Mouse (Mus musculus): ENCODE results near the gene Sympk. TPM values are rescaled to one million over a fixed set of nuclear protein-coding genes. Genes with fewer than 3 reads are reported as not detected.
"Not testable (repeated sequence)": the region's sequence is repeated elsewhere in the genome, so short reads cannot be mapped to it uniquely, and the experiment has no call there.

Gene Sympk
- total and polyA plus RNA-seq, 2 experiments, result 21.5 to 46.9 TPM

- Histone ChIP-seq H3K36me3 (ENCODE audit: control insufficient read depth, insufficient read depth, low read length) (no peaks in the 10 kb centered on the region), H3K27ac (replicated peaks; ENCODE audit: insufficient read depth, low read depth, low read length) (no peak overlapping the region), H3K27me3 (ENCODE audit: control insufficient read depth, insufficient read depth, low read length) (peaks cover 14% of the 10 kb centered on the region), H3K4me1 (ENCODE audit: control insufficient read depth, insufficient read depth, low read length) (no peaks in the 10 kb centered on the region), H3K9ac (ENCODE audit: low read depth, low read length) (no peak overlapping the region), H3K4me3 (ENCODE audit: insufficient read depth, low read depth, low read length) (no peak overlapping the region), H3K79me2 (ENCODE audit: control insufficient read depth, insufficient read depth, low read length) (no peaks in the 10 kb centered on the region)
- no peak for DNase-seq (ENCODE audit: extremely low read depth, low read depth, low spot score)
- no peak for TF ChIP-seq CTCF (IDR thresholded peaks at IDR 0.05; ENCODE audit: low read depth, low read length)
- no peak for TF ChIP-seq POLR2A (IDR thresholded peaks at IDR 0.05; ENCODE audit: extremely low read depth, insufficient read depth, low read length)
- 54% methylated on average over 12 of the region's 14 CpGs for WGBS
Measured at GRCm38 (mm10) chr7:19067935-19068334, 43.8 kb downstream of the Sympk start.

GRCm38 (mm10) chr7:19068707-19069106 lies 44.5 kb downstream of the Sympk start:
- DNase-seq (ENCODE audit: extremely low read depth, low read depth, low spot score), result peak; percentile 57
- H3K4me1 ChIP-seq (ENCODE audit: control insufficient read depth, insufficient read depth, low read length), result no peaks in the 10 kb centered on the region
- H3K9ac ChIP-seq (ENCODE audit: low read depth, low read length), result no peak overlapping the region
- WGBS, result 0% methylated on average over 2 of the region's 2 CpGs
- peaks cover 14% of the 10 kb centered on the region for H3K27me3 ChIP-seq (ENCODE audit: control insufficient read depth, insufficient read depth, low read length)
- no peaks in the 10 kb centered on the region for H3K36me3 ChIP-seq (ENCODE audit: control insufficient read depth, insufficient read depth, low read length)
- no peak overlapping the region for H3K4me3 ChIP-seq (ENCODE audit: insufficient read depth, low read depth, low read length)
- TF ChIP-seq CTCF (IDR thresholded peaks at IDR 0.05; ENCODE audit: low read depth, low read length) (peak; percentile 73; the same call in 1 of the 2 replicates), POLR2A (IDR thresholded peaks at IDR 0.05; ENCODE audit: extremely low read depth, insufficient read depth, low read length) (no peak)
- no peaks in the 10 kb centered on the region for H3K79me2 ChIP-seq (ENCODE audit: control insufficient read depth, insufficient read depth, low read length)
- H3K27ac ChIP-seq (replicated peaks; ENCODE audit: insufficient read depth, low read depth, low read length), result no peak overlapping the region

- Histone ChIP-seq H3K4me3 (ENCODE audit: insufficient read depth, low read depth, low read length) (no peak overlapping the region), H3K4me1 (ENCODE audit: control insufficient read depth, insufficient read depth, low read length) (no peaks in the 10 kb centered on the region), H3K36me3 (ENCODE audit: control insufficient read depth, insufficient read depth, low read length) (no peaks in the 10 kb centered on the region), H3K9ac (ENCODE audit: low read depth, low read length) (no peak overlapping the region), H3K27me3 (ENCODE audit: control insufficient read depth, insufficient read depth, low read length) (peaks cover 14% of the 10 kb centered on the region), H3K27ac (replicated peaks; ENCODE audit: insufficient read depth, low read depth, low read length) (no peak overlapping the region), H3K79me2 (ENCODE audit: control insufficient read depth, insufficient read depth, low read length) (no peaks in the 10 kb centered on the region)
- no peak for DNase-seq (ENCODE audit: extremely low read depth, low read depth, low spot score)
- WGBS, result 59% methylated on average over 3 of the region's 3 CpGs
- peak; percentile 70 for TF ChIP-seq CTCF (IDR thresholded peaks at IDR 0.05; ENCODE audit: low read depth, low read length)
- TF ChIP-seq POLR2A (IDR thresholded peaks at IDR 0.05; ENCODE audit: extremely low read depth, insufficient read depth, low read length), result no peak
Measured at GRCm38 (mm10) chr7:19069500-19069899, 45.3 kb downstream of the Sympk start.

- not testable (repeated sequence) for H3K27me3 ChIP-seq (ENCODE audit: control insufficient read depth, insufficient read depth, low read length); DNase-seq (ENCODE audit: extremely low read depth, low read depth, low spot score); H3K27ac ChIP-seq (replicated peaks; ENCODE audit: insufficient read depth, low read depth, low read length); H3K9ac ChIP-seq (ENCODE audit: low read depth, low read length); H3K4me1 ChIP-seq (ENCODE audit: control insufficient read depth, insufficient read depth, low read length); H3K36me3 ChIP-seq (ENCODE audit: control insufficient read depth, insufficient read depth, low read length); H3K4me3 ChIP-seq (ENCODE audit: insufficient read depth, low read depth, low read length); H3K79me2 ChIP-seq (ENCODE audit: control insufficient read depth, insufficient read depth, low read length)
- WGBS, result 54% methylated on average over 3 of the region's 3 CpGs
Measured at GRCm38 (mm10) chr7:19071024-19071423, 46.8 kb downstream of the Sympk start.

GRCm38 (mm10) chr7:19073504-19073903 lies 49.3 kb downstream of the Sympk start:
- no peak for DNase-seq (ENCODE audit: extremely low read depth, low read depth, low spot score)
- H3K4me1 ChIP-seq (ENCODE audit: control insufficient read depth, insufficient read depth, low read length), result peaks cover 10% of the 10 kb centered on the region
- H3K4me3 ChIP-seq (ENCODE audit: insufficient read depth, low read depth, low read length), result no peak overlapping the region
- H3K79me2 ChIP-seq (ENCODE audit: control insufficient read depth, insufficient read depth, low read length), result no peaks in the 10 kb centered on the region
- no peak overlapping the region for H3K27ac ChIP-seq (replicated peaks; ENCODE audit: insufficient read depth, low read depth, low read length)
- H3K9ac ChIP-seq (ENCODE audit: low read depth, low read length), result no peak overlapping the region
- WGBS, result 86% methylated on average over 9 of the region's 9 CpGs
- H3K36me3 ChIP-seq (ENCODE audit: control insufficient read depth, insufficient read depth, low read length), result no peaks in the 10 kb centered on the region
- TF ChIP-seq CTCF (IDR thresholded peaks at IDR 0.05; ENCODE audit: low read depth, low read length) (peak; percentile 79), POLR2A (IDR thresholded peaks at IDR 0.05; ENCODE audit: extremely low read depth, insufficient read depth, low read length) (no peak)
- no peaks in the 10 kb centered on the region for H3K27me3 ChIP-seq (ENCODE audit: control insufficient read depth, insufficient read depth, low read length)

GRCm38 (mm10) chr7:19074494-19074893 lies 50.3 kb downstream of the Sympk start:
- 91% methylated on average over 6 of the region's 6 CpGs for WGBS
- H3K79me2 ChIP-seq (ENCODE audit: control insufficient read depth, insufficient read depth, low read length), result no peaks in the 10 kb centered on the region
- no peak overlapping the region for H3K9ac ChIP-seq (ENCODE audit: low read depth, low read length)
- TF ChIP-seq POLR2A (IDR thresholded peaks at IDR 0.05; ENCODE audit: extremely low read depth, insufficient read depth, low read length), result no peak
- no peak for TF ChIP-seq CTCF (IDR thresholded peaks at IDR 0.05; ENCODE audit: low read depth, low read length)
- no peak overlapping the region for H3K27ac ChIP-seq (replicated peaks; ENCODE audit: insufficient read depth, low read depth, low read length)
- no peak for DNase-seq (ENCODE audit: extremely low read depth, low read depth, low spot score)
- no peaks in the 10 kb centered on the region for H3K27me3 ChIP-seq (ENCODE audit: control insufficient read depth, insufficient read depth, low read length)
- no peak overlapping the region for H3K4me3 ChIP-seq (ENCODE audit: insufficient read depth, low read depth, low read length)
- no peaks in the 10 kb centered on the region for H3K36me3 ChIP-seq (ENCODE audit: control insufficient read depth, insufficient read depth, low read length)
- H3K4me1 ChIP-seq (ENCODE audit: control insufficient read depth, insufficient read depth, low read length), result peaks cover 10% of the 10 kb centered on the region
